In the genomic region with DNA sequence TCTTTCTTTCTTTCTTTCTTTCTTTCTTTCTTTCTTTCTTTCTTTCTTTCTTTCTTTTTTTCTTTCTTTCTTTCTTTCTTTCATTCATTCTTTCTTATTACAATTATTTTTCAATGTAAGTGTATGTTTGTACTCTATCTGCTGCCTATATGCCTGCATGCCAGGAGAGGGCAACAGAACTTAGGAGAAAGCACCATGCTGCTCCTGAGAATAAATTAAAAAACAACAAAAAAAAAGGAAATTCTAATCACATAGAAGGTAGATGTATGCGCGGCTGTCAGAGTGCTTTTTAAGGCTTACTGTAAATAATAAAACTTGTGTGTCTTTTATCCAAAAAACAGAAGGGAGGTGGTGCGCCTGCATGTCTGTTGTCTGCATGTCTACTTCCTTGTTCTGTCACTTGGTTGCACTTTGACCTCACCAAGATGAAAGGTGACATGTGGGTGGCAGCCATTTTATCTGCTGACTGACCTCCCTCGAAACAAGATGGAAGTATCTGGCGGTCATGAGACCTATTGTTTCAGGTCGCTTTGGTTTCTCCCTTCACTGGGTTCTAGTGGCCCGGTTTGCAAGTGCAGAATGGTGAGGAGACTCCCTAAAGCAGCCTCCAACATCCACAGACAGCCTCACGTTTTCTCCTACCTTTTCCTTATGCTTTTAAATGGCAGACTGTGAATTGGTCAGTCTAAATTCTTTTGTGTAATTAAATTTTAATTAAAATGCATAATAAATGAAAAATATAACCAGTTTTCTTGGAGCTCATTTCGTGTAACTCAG, we compare ENCODE assay signal across 8 mouse cellular contexts.
A peak's percentile ranks its signal among the peaks of the same experiment; 100 is the strongest.
DNase-seq lines count a peak whose midpoint lies in the region; ATAC-seq and TF ChIP-seq lines count a peak whose summit lies in the region.
"Not testable (repeated sequence)": the region's sequence is repeated elsewhere in the genome, so short reads cannot be mapped to it uniquely, and the experiment has no call there.

No protein-coding gene starts in this region.

- H3K27ac ChIP-seq in embryonic facial prominence, embryonic 11.5 days (replicated peaks; ENCODE audit: low read depth, low read length); intestine, postnatal 0 days (ENCODE audit: low read depth, low read length): not testable (repeated sequence)

- 73% methylated on average over 8 of the region's 9 CpGs for WGBS in embryonic facial prominence, embryonic 11.5 days
- WGBS in intestine, postnatal 0 days, result 80% methylated on average over 8 of the region's 9 CpGs

- H3K4me3 ChIP-seq in embryonic facial prominence, embryonic 11.5 days (ENCODE audit: low read depth, low read length); intestine, postnatal 0 days (ENCODE audit: low read depth, low read length): not testable (repeated sequence)

- H3K4me2 ChIP-seq in embryonic facial prominence, embryonic 11.5 days (ENCODE audit: low read depth, low read length); intestine, postnatal 0 days (replicated peaks; ENCODE audit: low read depth): not testable (repeated sequence)

- not testable (repeated sequence) for H3K36me3 ChIP-seq in embryonic facial prominence, embryonic 11.5 days (replicated peaks; ENCODE audit: control insufficient read depth, insufficient read depth, low read depth, low read length); intestine, postnatal 0 days (ENCODE audit: control insufficient read depth, insufficient read depth)

- not testable (repeated sequence) for TF ChIP-seq CTCF in intestine, postnatal 0 days (IDR thresholded peaks at IDR 0.05; ENCODE audit: low read depth)

- not testable (repeated sequence) for H3K27me3 ChIP-seq in embryonic facial prominence, embryonic 11.5 days (ENCODE audit: control insufficient read depth, insufficient read depth, low read length); intestine, postnatal 0 days (replicated peaks; ENCODE audit: control insufficient read depth, insufficient read depth, low read length)

- H3K9ac ChIP-seq in embryonic facial prominence, embryonic 11.5 days (replicated peaks; ENCODE audit: low read length); intestine, postnatal 0 days (ENCODE audit: low read depth, low read length): not testable (repeated sequence)

- peak; percentile 64 for DNase-seq in adipocyte (ENCODE audit: low spot score)
- peak; percentile 0 for DNase-seq in embryonic facial prominence, embryonic 11.5 days (ENCODE audit: low spot score)
- peak; percentile 16 to 19 for DNase-seq in heart, adult 9 months (ENCODE audit: low spot score in 2 of 2)
- DNase-seq in left cerebral cortex, postnatal 14 days (ENCODE audit: low spot score in 2 of 2), result peak; percentile 43 to 64
- DNase-seq in lung, postnatal 14 days, result peak; percentile 37
- DNase-seq in right cerebral cortex, postnatal 10 days (ENCODE audit: low spot score in 2 of 2), result peak; percentile 57 to 72
- DNase-seq in yolk sac, embryonic 10.5 days (ENCODE audit: low spot score), result peak; percentile 63

- peak; percentile 86 for ATAC-seq in embryonic facial prominence, embryonic 11.5 days (replicated peaks; ENCODE audit: insufficient number of reproducible peaks, low FRiP score, low TSS enrichment, low read depth)
- peak; percentile 92 for ATAC-seq in intestine, postnatal 0 days

- not testable (repeated sequence) for H3K4me1 ChIP-seq in embryonic facial prominence, embryonic 11.5 days (ENCODE audit: control insufficient read depth, insufficient read depth, low read length); intestine, postnatal 0 days (replicated peaks; ENCODE audit: control insufficient read depth, insufficient read depth, low read length)

- intact Hi-C loops in left cerebral cortex, postnatal 14 days (cut with DNase I), result not testable (repeated sequence)

- not testable (repeated sequence) for H3K9me3 ChIP-seq in embryonic facial prominence, embryonic 11.5 days (replicated peaks; ENCODE audit: control insufficient read depth, low read length); intestine, postnatal 0 days (ENCODE audit: control insufficient read depth)

Comparison
In these comparisons a context has a peak if more than half of its experiments do, and no peak if none do; other contexts are left out.
1. DNase-seq: peak in every context shown above with its lines; median percentile 64 in right cerebral cortex, postnatal 10 days; 64 in adipocyte; 63 in yolk sac, embryonic 10.5 days; 54 in left cerebral cortex, postnatal 14 days; 37 in lung, postnatal 14 days; 18 in heart, adult 9 months; 0 in embryonic facial prominence, embryonic 11.5 days.